Mouse (Mus musculus) heart, embryonic 12.5 days (tissue): Measurements from ENCODE around the gene Pcgf5. TPM values are rescaled to one million over a fixed set of nuclear protein-coding genes. Genes with fewer than 3 reads are reported as not detected.
A peak's percentile ranks its signal among the peaks of the same experiment; 100 is the strongest.
"Not testable (repeated sequence)": the region's sequence is repeated elsewhere in the genome, so short reads cannot be mapped to it uniquely, and the experiment has no call there.

Experiments
- ATAC-seq: fragments of 200-750 bp; cut with Nextera tagmentation; 2 replicates; pipeline ENCODE4 v1.8.0; 2017; ENCODE audit warnings: moderate TSS enrichment, moderate library complexity; ENCODE audit not compliant: insufficient number of reproducible peaks, low FRiP score
- H3K27ac ChIP-seq: fragments of 300-500 bp; sonication (generic); 2 replicates; pipeline ENCODE4 v1.5.1; 2016; ENCODE audit warnings: mild to moderate bottlenecking, moderate library complexity; ENCODE audit not compliant: poor library complexity, severe bottlenecking
- H3K27me3 ChIP-seq: fragments of 300-500 bp; sonication (generic); replicated peaks from 2 replicates; pipeline ENCODE4 v1.6.1; 2016; ENCODE audit warnings: mild to moderate bottlenecking, moderate library complexity
- H3K36me3 ChIP-seq: fragments of 300-500 bp; sonication (generic); 2 replicates; pipeline ENCODE4 v1.6.1; 2016; ENCODE audit warnings: mild to moderate bottlenecking, moderate library complexity
- H3K4me1 ChIP-seq: fragments of 300-500 bp; sonication (generic); replicated peaks from 2 replicates; pipeline ENCODE4 v1.6.1; 2016; ENCODE audit warnings: mild to moderate bottlenecking
- H3K4me2 ChIP-seq: fragments of 300-500 bp; sonication (generic); 2 replicates; pipeline ENCODE4 v1.6.1; 2016; ENCODE audit warnings: mild to moderate bottlenecking, moderate library complexity
- H3K4me3 ChIP-seq: fragments of 300-500 bp; sonication (generic); 2 replicates; pipeline ENCODE4 v1.5.1; 2016; ENCODE audit warnings: mild to moderate bottlenecking
- H3K9ac ChIP-seq: fragments of 300-500 bp; sonication (generic); 2 replicates; pipeline ENCODE4 v1.6.1; 2016; ENCODE audit warnings: mild to moderate bottlenecking, moderate library complexity
- H3K9me3 ChIP-seq: fragments of 300-500 bp; sonication (generic); replicated peaks from 2 replicates; pipeline ENCODE4 v1.6.1; 2016; ENCODE audit warnings: mild to moderate bottlenecking, moderate library complexity
- WGBS: fragments of 180-500 bp; shearing (Covaris S2); methylation state at CpG from one replicate; pipeline ENCODE4 v1.1.7; 2016; 5-methylcytosine and 5-hydroxymethylcytosine counted together
- polyA plus RNA-seq: library from polyadenylated mRNA; unstranded; fragments of >200 nt; fragmentation: Nextera tagmentation; extraction: Ambion mirVana; gene quantifications from 2 replicates; pipeline ENCODE4 v1.2.1, GENCODE M21; 2016

Gene Pcgf5
- polyA plus RNA-seq, 1 experiment from 2014 or later, result 54.1 TPM

DNA sequence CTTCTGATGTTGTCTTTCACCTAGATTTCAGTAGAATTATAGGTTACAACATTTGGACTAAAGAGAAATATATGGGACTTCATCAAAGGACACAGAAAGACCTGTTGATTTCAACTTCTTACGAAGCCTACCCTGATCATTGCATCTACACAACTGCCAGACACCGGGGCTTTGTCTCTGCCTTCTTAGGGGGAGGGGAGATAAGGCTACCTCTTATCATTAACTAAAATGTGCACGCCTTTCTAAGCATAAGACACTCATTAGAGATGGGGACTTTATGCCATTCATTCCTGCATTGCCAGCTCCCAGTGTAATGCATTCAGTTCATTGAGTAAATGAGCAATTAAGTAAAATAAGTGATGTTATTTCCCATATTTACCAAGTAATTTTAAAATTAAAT is 85.1 kb downstream of the Pcgf5 start:
- no peak for ATAC-seq

DNA sequence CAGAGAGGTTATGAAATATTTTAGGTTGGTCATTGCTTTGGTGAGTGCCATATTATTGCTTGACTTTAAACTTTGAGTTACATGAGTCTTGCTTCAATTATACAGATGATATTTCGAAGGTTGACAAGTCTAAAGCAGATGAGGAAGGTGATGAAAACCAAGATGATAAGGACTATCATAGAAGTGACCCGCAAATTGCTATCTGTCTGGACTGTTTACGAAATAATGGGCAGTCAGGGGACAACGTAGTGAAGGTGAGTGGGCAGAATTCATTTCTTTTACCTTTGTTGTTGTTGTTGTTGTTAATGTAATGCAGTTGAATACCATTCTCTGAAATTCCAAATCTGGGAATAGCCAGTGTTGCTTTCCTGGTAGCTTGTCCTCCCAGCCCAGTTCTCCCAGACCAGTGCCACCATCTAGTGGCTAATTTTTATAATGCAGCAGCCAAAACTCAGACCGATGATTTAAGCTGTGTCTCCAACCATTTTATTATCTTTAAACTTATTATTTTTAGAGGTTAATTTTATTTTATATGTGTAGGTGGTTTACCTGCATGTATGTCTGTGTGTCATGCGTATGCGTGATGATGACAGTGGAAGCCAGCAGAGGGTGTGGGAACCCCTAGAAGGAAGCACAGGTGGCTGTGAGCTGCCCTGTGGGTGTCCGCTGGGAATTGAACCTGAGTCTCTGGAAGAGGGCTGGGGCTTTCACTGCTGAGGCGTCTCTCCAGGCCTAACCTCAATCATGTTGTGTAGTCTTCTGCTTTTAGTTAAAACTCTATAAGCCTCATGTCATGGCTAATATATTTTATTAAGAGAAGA is 92.0 kb downstream of the Pcgf5 start:
- no peaks in the 10 kb centered on the region for H3K9me3 ChIP-seq
- H3K4me1 ChIP-seq, result peaks cover 8% of the 10 kb centered on the region; the same call in 1 of the 2 replicates
- WGBS, result 44% methylated on average over 9 of the region's 9 CpGs
- H3K4me3 ChIP-seq, result no peak overlapping the region
- ATAC-seq, result no peak
- no peak overlapping the region for H3K27ac ChIP-seq
- no peaks in the 10 kb centered on the region for H3K27me3 ChIP-seq
- H3K9ac ChIP-seq, result no peak overlapping the region
- no peak overlapping the region for H3K4me2 ChIP-seq
- peaks cover 13% of the 10 kb centered on the region for H3K36me3 ChIP-seq

More for the DNA sequence above, 85.1 kb downstream of the Pcgf5 start:
- Histone ChIP-seq H3K4me3 (no peak overlapping the region), H3K9me3 (no peaks in the 10 kb centered on the region), H3K27ac (no peak overlapping the region), H3K36me3 (peaks cover 11% of the 10 kb centered on the region), H3K4me1 (peaks cover 16% of the 10 kb centered on the region), H3K9ac (no peak overlapping the region), H3K4me2 (no peak overlapping the region), H3K27me3 (no peaks in the 10 kb centered on the region)
- WGBS, result 27% methylated on average over 3 of the region's 3 CpGs

DNA sequence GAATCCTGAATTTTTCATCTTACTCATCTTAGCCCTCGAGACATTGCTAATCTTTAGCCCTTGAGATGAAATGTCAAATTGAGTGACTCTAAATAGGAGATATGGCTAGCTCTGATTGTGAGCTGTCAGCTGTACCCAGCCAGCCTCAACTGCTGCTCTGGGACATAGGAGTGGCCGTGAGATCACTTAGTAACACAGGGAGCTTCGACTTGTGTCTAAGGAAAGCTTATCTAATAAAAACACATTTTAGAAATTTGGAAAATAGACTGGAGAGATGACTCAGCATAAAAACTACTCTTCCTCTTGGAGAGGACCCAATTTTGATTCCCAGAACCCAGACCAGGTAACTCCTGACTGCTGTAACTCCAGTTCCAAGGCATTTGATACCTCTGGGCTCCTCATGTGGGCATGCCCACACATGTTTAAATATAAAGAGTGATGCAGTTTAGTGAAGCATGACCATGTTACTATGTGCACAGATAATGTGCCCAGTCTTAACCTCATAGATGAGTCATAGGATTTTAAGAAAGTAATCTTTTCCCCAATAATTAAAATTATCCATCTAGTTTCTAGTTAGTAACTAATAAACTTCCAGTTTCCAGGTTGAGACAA is 103.0 kb downstream of the Pcgf5 start:
- H3K27ac ChIP-seq, result no peak overlapping the region
- no peak overlapping the region for H3K9ac ChIP-seq
- WGBS, result 46% methylated on average over 3 of the region's 3 CpGs
- H3K4me1 ChIP-seq, result peaks cover 12% of the 10 kb centered on the region
- H3K27me3 ChIP-seq, result no peaks in the 10 kb centered on the region
- no peak overlapping the region for H3K4me2 ChIP-seq
- peaks cover 38% of the 10 kb centered on the region for H3K36me3 ChIP-seq
- H3K9me3 ChIP-seq, result no peaks in the 10 kb centered on the region
- peak; percentile 71 for ATAC-seq
- no peak overlapping the region for H3K4me3 ChIP-seq

DNA sequence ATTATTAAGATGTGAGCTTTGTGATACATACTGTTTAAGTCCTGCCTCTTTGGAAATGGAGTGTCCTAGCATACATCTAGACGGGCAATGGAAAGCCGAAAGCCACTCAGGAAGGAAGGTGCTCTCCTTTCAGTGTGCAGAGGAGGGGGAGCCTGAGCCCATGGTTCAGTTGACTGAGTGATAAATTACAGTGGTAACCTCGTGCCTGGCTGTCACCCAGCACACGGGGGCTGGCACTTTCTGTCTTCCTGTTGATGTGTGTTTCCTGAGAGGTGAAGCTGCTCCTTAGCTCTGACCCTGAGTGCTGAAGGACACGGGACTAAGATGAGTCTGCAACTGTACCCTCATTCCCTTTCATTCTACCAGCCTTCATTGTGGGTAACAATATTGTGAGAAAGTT is 103.6 kb downstream of the Pcgf5 start:
- H3K36me3 ChIP-seq, result peaks cover 33% of the 10 kb centered on the region
- WGBS, result 23% methylated on average over 5 of the region's 5 CpGs
- H3K4me1 ChIP-seq, result peaks cover 12% of the 10 kb centered on the region
- H3K9ac ChIP-seq, result no peak overlapping the region
- no peak overlapping the region for H3K4me3 ChIP-seq
- ATAC-seq, result no peak
- H3K9me3 ChIP-seq, result no peaks in the 10 kb centered on the region
- peak overlapping the region; percentile 23; the same call in 1 of the 2 replicates for H3K27ac ChIP-seq
- H3K27me3 ChIP-seq, result no peaks in the 10 kb centered on the region
- no peak overlapping the region for H3K4me2 ChIP-seq

DNA sequence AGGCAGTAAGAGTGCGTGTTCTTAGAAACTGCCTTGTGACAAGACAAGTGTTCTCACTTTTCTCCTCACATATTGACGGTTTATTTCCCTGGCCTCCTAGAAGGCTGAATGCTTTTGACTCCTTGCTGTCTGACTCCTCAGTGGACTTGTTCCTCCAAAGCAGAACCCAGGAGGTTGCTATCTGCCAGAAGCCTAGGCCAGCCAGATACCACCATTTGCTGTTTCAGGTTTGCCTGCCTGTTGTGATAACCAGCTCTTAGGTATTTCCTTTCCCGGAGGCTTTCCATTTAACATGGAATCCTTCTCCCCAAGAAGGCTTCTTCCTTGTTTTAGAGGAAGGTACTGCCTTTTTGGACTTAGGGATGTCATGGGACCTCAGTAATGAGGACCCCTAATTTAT is 104.1 kb downstream of the Pcgf5 start:
- H3K4me3 ChIP-seq, H3K9me3 ChIP-seq, H3K27me3 ChIP-seq, H3K9ac ChIP-seq, H3K4me2 ChIP-seq: not testable (repeated sequence)
- H3K27ac ChIP-seq, result peak overlapping the region; percentile 23; the same call in 1 of the 2 replicates
- peaks cover 12% of the 10 kb centered on the region for H3K4me1 ChIP-seq
- ATAC-seq, result peak; percentile 33; the same call in 1 of the 2 replicates
- H3K36me3 ChIP-seq, result peaks cover 33% of the 10 kb centered on the region
- WGBS, result 34% methylated on average over 3 of the region's 3 CpGs

DNA sequence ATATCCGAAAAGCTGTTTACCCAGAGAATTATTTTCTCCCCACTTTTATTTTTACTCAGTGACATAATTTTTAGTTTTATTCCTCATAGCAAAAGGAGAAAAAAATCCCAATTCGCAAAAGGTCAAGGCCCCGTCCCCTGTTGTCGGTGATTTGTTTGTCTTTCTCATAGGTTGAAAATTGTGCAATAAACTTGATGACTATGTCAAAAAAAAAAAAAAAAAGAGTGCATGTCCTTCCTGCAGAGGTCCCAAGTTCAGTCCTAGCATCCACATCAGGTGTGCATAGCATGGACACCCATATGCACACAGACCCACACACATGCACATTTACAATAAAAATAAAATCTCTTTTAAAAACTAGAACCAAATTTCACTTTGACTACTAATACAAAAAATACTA is 105.3 kb downstream of the Pcgf5 start:
- Histone ChIP-seq H3K9ac (no peak overlapping the region), H3K27ac (no peak overlapping the region), H3K9me3 (no peaks in the 10 kb centered on the region), H3K4me3 (no peak overlapping the region), H3K36me3 (peaks cover 27% of the 10 kb centered on the region), H3K27me3 (no peaks in the 10 kb centered on the region), H3K4me1 (peaks cover 12% of the 10 kb centered on the region), H3K4me2 (no peak overlapping the region)
- 93% methylated on average over 4 of the region's 4 CpGs for WGBS
- ATAC-seq, result no peak

DNA sequence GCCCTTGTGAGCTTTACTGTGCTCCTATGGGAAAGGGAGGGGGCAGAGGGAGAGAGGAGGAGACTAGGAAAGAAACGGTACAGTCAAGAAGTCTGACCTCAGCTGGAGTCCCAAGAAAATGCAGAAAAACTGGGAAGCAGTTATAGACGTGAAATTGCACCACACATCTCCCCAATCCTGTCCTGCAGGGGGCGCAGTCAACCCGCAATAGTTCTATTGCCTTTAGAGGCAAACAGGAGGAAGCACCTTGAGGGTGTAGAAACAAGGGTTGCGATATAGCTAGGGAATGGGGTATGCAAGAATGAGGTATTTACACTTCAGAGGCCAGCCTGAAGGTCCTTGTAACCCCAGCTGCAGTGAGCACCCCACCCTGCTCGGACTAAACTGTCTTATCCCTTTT is 122.0 kb downstream of the Pcgf5 start:
- H3K9me3 ChIP-seq, result no peaks in the 10 kb centered on the region
- no peaks in the 10 kb centered on the region for H3K36me3 ChIP-seq
- no peak overlapping the region for H3K9ac ChIP-seq
- H3K4me2 ChIP-seq, result no peak overlapping the region
- no peak overlapping the region for H3K4me3 ChIP-seq
- 0 out of 2 replicates have a peak, but pooled peaks cover 2% of the 10 kb centered on the region for H3K4me1 ChIP-seq
- no peak for ATAC-seq
- 14% methylated on average over 6 of the region's 6 CpGs for WGBS
- no peak overlapping the region for H3K27ac ChIP-seq
- no peaks in the 10 kb centered on the region for H3K27me3 ChIP-seq

DNA sequence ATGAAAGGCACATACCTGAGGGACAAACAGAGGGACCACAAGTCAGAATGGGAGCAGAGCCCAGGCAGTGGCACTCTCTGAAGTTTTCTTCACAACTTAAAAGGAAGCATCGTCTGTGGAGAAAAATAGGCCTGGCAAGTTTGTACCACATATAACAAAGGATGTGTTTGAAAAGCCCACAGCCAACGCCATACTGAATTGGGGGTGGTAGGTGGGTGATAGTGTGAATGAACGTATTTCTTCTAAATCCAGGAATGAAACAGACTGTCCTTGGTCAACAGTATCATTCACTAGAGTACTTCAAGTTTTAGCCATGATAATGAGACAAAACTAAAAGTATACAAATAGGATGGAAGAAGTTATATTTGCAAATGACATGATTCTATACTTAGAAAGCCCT is 123.2 kb downstream of the Pcgf5 start:
- Histone ChIP-seq H3K36me3 (no peaks in the 10 kb centered on the region), H3K4me3 (no peak overlapping the region), H3K9me3 (no peaks in the 10 kb centered on the region), H3K4me1 (0 out of 2 replicates have a peak, but pooled peaks cover 2% of the 10 kb centered on the region), H3K9ac (no peak overlapping the region), H3K27me3 (no peaks in the 10 kb centered on the region), H3K4me2 (no peak overlapping the region), H3K27ac (no peak overlapping the region)
- no peak for ATAC-seq
- WGBS, result 74% methylated on average over 3 of the region's 3 CpGs

DNA sequence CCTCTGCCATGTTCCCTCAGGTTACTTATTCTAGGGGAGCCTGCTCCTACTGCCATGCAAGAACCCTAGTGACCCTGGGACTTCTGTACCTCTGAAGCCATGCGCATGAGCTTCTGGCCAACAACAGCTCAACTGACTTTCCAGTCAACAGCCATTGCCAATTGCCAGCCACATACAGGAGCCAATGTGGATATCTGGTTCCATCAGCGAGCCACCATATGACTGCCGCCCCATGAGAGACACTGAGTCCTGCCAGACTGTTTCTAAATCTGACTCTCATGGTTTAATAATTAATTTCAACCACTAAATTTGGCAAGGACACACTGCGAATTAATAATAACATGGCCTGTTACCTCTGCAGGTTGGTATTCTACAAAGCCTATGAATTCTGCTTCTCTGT is 128.5 kb downstream of the Pcgf5 start:
- H3K4me2 ChIP-seq, result no peak overlapping the region
- no peak overlapping the region for H3K27ac ChIP-seq
- no peaks in the 10 kb centered on the region for H3K27me3 ChIP-seq
- H3K9ac ChIP-seq, result no peak overlapping the region
- WGBS, result 88% methylated on average over 4 of the region's 4 CpGs
- H3K4me3 ChIP-seq, result no peak overlapping the region
- H3K36me3 ChIP-seq, result no peaks in the 10 kb centered on the region
- ATAC-seq, result no peak
- H3K4me1 ChIP-seq, result peaks cover 7% of the 10 kb centered on the region; the same call in 1 of the 2 replicates
- no peaks in the 10 kb centered on the region for H3K9me3 ChIP-seq

DNA sequence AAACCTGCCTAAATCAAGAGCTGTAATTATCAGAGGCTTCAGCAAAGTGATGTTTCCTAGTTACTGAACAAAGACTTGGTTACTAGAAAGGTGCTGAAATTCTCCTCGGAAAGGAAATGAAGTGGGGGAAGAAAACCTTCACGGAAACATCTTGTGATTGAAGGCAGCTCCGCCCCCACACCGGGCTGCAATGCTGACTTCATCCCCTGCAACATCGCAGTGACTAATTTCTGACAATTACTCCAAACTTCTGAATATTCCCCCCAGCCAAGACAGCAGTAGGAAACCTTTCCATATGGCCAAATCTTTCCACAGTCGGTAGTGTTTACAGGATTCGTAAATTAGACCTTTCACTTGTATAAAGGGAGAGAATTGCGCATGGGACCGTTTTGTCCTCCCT is 129.0 kb downstream of the Pcgf5 start:
- Histone ChIP-seq H3K9ac (no peak overlapping the region), H3K4me3 (no peak overlapping the region), H3K4me1 (peaks cover 7% of the 10 kb centered on the region; the same call in 1 of the 2 replicates), H3K36me3 (no peaks in the 10 kb centered on the region), H3K27me3 (no peaks in the 10 kb centered on the region), H3K27ac (no peak overlapping the region), H3K4me2 (peak overlapping the region; percentile 47), H3K9me3 (no peaks in the 10 kb centered on the region)
- ATAC-seq, result no peak
- 37% methylated on average over 9 of the region's 9 CpGs for WGBS

DNA sequence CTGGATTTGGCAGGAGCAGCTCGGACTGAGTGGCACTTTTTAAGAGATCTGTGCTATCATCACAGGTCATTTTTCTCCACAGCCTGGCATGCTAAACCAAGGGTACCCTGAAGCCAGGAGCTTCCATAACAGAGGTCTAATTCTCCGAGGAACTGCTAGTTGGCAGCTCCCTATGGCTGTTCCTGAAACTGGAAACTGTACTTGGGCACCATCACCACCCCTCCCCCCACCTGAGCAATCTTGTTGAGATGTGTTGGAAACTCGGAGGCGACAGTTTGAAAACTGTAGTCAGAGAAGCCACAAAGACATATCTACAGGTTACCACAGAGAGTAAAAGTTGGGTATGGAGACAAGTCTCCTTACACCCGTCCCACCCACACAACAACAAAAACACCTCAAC is 129.6 kb downstream of the Pcgf5 start:
- Histone ChIP-seq H3K9me3 (no peaks in the 10 kb centered on the region), H3K4me3 (no peak overlapping the region), H3K27me3 (no peaks in the 10 kb centered on the region), H3K27ac (no peak overlapping the region), H3K4me2 (peak overlapping the region; percentile 47), H3K36me3 (no peaks in the 10 kb centered on the region), H3K9ac (no peak overlapping the region), H3K4me1 (peaks cover 7% of the 10 kb centered on the region; the same call in 1 of the 2 replicates)
- 51% methylated on average over 5 of the region's 5 CpGs for WGBS
- no peak for ATAC-seq
